Mouse (Mus musculus): Measurements from ENCODE around the gene March1. TPM values are rescaled to one million over a fixed set of nuclear protein-coding genes. Genes with fewer than 3 reads are reported as not detected.

Gene March1
- total RNA-seq, 1 experiment from 2014 or later: 285 TPM

DNA sequence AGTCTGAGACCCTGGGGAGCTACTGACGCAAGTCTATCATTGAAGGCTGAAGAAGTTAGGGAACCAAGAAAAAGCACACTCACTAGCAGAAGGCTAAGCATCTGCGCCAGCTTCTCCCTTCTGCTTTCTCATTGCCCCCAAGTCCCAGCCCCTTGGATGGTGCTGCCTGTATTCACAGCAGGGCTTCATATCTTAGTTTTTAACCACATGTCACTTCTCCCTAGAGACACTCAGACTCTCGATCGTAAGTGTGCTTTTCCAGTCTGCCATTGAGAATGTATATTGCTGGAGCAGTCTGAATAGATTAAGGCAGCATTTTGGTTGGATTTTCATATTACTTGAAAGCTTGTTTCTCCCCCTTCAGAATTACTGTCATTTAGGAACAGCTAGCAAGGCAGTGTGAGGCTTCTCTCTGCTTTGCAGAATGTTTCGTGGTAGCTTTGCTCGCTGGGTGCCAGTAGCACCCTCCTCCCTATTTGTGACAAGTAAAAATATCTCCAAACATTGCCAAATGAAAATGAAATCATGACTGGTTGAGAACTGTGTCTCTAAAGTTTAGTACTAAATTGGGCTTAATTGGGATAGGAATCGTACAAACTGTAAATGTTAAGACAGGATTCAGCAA is 586.2 kb downstream of the March1 start:
- no peak for ATAC-seq (ENCODE audit: extremely low read depth, insufficient number of reproducible peaks, low FRiP score, poor library complexity, severe bottlenecking)

GRCm38 (mm10) chr8:66209553-66209952 is 591.9 kb downstream of the March1 start:
- no peak for ATAC-seq (ENCODE audit: extremely low read depth, insufficient number of reproducible peaks, low FRiP score, poor library complexity, severe bottlenecking)

DNA sequence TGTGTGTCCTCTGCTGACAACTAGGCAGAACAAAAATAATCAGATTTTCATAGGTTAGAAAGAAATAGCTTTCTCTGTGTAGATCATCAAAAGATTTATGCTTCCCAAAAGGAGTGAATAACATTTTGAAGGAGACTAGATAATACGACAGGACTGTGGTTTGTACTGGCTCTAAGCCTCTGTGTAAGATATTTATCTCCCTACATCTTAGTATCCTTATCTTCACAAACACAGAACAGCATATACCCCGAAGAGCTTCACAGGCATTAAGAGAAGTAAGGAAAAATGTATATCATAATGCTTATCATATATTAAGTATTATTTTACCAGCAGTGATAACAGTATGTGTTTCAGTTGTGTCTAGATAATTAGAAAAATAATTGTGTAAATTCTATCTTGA is 592.6 kb downstream of the March1 start:
- ATAC-seq (ENCODE audit: extremely low read depth, insufficient number of reproducible peaks, low FRiP score, poor library complexity, severe bottlenecking): no peak

DNA sequence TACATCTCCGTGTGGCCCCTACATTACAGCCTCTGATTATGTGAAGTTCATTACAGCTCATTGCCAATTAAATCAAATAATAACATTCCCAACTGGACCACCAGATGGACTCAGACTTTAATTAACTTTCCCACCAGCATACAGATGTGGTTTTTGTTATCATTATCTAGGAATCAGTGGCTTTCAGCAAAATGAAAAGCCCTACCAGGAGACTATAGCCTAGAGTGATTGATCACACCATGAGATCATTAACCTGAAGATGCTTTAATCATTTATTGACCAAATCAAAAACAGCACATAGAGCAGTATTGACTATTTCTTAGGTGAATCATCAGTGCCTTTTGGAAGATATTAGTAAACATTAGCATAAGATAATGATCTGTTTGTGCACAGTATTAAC is 602.3 kb downstream of the March1 start:
- ATAC-seq (ENCODE audit: extremely low read depth, insufficient number of reproducible peaks, low FRiP score, poor library complexity, severe bottlenecking): no peak

DNA sequence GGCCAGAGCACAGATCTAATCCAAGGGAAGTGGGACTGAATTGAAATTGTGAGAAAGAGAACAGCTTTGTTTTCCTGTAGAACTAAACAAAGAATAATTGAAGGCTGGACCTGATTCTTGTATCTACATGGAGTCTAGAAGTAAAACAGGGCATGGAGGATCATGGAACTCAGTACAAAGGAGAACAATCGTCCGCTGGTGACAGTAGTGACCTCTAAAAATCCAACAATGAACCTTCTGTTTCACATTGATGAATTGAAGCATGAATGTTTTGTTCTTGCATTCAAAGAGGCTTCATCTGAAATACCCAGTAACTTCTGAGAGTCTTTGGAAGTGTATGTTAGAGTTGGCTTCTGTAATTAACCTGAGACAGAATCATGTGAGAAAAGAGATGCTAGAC is 612.2 kb downstream of the March1 start:
- no peak for ATAC-seq (ENCODE audit: extremely low read depth, insufficient number of reproducible peaks, low FRiP score, poor library complexity, severe bottlenecking)

DNA sequence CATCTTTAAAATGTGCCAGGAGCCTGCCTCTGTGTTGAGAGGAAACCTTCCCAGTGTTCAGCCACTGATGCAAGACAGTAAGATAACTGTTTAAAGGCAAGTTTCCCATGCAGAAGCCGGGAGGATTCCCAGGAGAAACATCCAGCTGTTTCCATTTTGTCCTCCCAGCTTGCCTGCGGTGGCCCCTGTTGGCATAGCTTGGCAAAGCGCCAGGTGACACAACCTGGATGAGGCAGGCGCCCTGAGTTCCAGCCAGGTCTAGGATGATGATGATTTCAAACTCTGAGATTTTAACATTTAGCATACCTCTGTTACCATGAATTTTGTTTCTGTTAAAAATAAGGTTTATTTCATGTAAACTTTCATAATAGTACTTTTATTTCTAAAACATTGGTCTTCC is 651.8 kb downstream of the March1 start:
- ATAC-seq (ENCODE audit: extremely low read depth, insufficient number of reproducible peaks, low FRiP score, poor library complexity, severe bottlenecking): no peak

DNA sequence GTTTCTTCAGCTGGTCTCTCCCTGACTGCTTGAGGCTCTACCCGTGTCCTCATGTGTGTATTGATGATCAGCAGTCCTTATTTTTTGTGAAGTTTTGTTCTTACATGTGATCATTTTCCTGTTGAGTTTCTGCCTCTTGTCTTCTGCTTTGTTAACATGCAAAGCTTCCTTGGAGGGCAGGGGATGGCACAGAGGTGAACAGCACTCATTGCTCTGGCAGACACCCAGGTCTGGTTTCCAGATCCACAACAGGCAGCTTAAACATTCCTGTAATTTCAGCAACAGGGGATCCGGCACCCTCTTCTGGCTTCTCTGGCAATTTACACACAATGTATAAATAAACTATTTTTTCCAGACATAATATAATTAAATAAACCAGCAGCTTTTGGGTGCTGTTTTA is 652.4 kb downstream of the March1 start:
- no peak for ATAC-seq (ENCODE audit: extremely low read depth, insufficient number of reproducible peaks, low FRiP score, poor library complexity, severe bottlenecking)

DNA sequence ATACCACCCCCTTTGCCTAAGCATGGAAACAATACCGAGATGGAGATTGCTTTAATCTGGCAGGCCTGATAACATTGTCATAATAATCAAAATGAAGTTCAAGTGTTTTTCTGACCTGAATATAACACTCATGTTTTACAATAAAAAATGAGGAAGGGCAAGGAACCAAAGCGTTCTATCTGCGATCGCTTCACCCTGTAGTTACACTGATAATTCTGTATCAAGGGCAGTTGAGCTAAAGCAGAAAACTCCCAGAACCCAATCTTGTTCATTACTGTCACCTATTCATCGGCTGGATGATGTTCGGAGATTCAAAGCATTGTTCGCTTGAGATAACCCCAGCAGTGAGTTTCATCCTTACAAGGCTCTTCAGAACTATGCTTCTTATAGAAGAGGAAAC is 700.1 kb downstream of the March1 start:
- ATAC-seq (ENCODE audit: extremely low read depth, insufficient number of reproducible peaks, low FRiP score, poor library complexity, severe bottlenecking): no peak

GRCm38 (mm10) chr8:66323045-66323807 is 705.5 kb downstream of the March1 start:
- ATAC-seq (ENCODE audit: extremely low read depth, insufficient number of reproducible peaks, low FRiP score, poor library complexity, severe bottlenecking): peak; percentile 99

- no peak for ATAC-seq (ENCODE audit: extremely low read depth, insufficient number of reproducible peaks, low FRiP score, poor library complexity, severe bottlenecking)
Observed at GRCm38 (mm10) chr8:66326396-66326795, 708.7 kb downstream of the March1 start.

DNA sequence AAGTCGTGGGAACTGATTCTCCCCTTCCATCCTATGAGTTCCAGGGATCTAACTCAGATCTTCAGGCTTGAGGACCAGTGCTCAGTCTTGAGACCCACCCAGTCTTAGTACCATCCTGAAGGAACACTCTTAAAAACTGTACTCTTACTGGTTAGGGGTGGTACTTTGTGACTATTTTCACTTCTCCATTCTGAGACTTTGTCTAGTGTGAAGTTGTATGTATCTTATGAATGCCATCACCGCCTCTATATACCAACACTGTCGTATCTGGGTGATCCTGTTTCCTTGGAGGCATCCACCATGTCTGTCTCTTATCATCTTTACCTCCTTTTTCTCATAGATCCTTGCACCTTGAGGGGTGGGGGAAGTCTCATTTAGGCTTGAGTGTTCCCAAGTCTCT is 714.5 kb downstream of the March1 start:
- ATAC-seq (ENCODE audit: extremely low read depth, insufficient number of reproducible peaks, low FRiP score, poor library complexity, severe bottlenecking): peak; percentile 91

- ATAC-seq (ENCODE audit: extremely low read depth, insufficient number of reproducible peaks, low FRiP score, poor library complexity, severe bottlenecking): peak; percentile 72
Observed at GRCm38 (mm10) chr8:66334265-66334664, 716.6 kb downstream of the March1 start.

DNA sequence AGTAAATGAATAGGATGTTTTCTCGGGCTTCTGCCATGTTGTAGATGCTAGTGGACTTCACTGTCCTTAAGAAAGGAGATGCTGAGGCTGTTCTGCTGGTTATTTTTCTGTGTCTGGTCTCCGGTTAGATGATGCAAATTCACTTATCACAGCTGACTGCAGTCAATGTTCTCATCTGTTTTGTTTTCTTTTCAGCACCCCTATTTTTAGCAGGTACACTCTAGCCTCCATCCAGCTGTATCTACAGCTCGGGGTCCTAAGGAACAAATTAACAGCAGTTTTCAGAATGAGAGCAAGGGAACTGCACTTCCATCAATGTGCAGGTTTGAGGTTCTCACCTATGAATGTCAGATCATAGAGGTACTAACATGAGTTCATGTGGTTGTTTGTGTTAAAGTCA is 721.9 kb downstream of the March1 start:
- peak; percentile 61; the same call in 1 of the 2 replicates for ATAC-seq (ENCODE audit: extremely low read depth, insufficient number of reproducible peaks, low FRiP score, poor library complexity, severe bottlenecking)

- peak; percentile 49; the same call in 1 of the 2 replicates for ATAC-seq (ENCODE audit: extremely low read depth, insufficient number of reproducible peaks, low FRiP score, poor library complexity, severe bottlenecking)
Observed at GRCm38 (mm10) chr8:66342928-66343327, 725.2 kb downstream of the March1 start.

- no peak for ATAC-seq (ENCODE audit: extremely low read depth, insufficient number of reproducible peaks, low FRiP score, poor library complexity, severe bottlenecking)
Observed at GRCm38 (mm10) chr8:66362882-66363801, 745.4 kb downstream of the March1 start.

DNA sequence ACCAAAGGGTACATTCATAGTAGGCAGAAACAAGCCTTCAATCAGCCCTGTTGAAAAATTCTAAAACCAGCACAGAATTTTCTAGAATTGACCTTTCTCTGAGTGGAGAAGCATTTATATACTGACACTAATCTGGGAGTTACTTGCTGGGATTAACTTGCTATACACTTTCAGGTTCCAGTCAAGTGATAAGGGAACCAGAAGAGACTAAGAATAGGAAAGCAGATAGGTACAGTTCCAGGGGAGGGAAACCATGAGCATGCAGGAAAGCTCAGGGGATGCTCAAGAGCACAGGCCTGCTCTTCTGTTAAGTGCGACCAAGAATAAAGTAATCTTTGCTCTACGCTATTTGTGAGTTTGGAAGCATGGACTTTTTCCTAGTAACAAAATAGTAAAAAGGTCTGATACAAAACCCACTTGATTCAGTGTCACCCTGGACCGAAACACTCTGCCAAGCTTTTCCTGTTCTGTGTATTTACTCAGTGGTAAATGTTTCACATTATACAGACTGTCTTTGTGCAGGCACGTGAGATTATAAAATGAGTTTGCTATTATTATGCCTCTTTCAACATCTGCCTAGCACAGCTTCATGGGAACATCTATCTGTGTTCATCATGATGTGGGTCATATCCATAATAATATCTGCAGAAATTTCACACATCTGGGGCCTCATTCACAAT is 766.1 kb downstream of the March1 start:
- ATAC-seq (ENCODE audit: extremely low read depth, insufficient number of reproducible peaks, low FRiP score, poor library complexity, severe bottlenecking): no peak

DNA sequence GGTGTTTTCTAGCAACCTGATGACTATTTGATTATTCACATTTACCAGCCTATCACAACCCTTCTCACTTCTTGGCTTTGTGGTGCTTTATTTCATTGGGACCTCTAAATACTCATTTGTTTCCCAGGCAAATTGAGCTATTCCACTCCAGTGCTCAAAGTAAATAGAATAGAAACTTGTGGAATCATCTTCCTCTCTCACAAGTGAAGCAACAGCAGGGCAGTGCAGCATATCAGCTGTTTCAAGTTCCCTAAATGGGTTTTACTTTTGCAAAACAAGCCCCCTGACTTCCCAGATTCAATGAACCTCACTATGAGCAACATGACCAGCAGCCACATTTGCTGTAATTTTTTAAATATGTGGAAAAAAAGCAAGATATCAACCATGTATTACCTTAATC is 768.3 kb downstream of the March1 start:
- ATAC-seq (ENCODE audit: extremely low read depth, insufficient number of reproducible peaks, low FRiP score, poor library complexity, severe bottlenecking): peak; percentile 75

- 0 out of 2 replicates have a peak, but pooled peaks have one; percentile 21 for ATAC-seq (ENCODE audit: extremely low read depth, insufficient number of reproducible peaks, low FRiP score, poor library complexity, severe bottlenecking)
Observed at GRCm38 (mm10) chr8:66388693-66389092, 771.0 kb downstream of the March1 start.

DNA sequence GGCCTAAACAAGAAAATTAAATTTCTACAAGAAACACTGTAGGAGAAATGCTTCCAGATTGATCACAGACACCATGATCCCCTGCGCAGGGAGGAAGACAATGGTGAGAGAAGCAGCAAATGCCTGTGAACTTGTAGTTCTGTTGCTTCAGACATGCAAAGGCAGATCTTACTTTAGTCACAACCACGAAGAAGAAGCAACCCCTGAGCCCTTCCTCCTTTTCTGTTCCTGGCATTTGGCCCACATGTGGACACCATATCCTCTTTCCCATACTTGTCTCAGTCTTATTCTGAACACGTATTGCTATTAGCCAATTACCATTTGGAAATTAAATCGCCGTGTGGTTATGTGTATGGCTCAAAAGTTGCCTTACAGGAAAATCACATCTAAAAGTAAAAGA is 773.9 kb downstream of the March1 start:
- ATAC-seq (ENCODE audit: extremely low read depth, insufficient number of reproducible peaks, low FRiP score, poor library complexity, severe bottlenecking): peak; percentile 39; the same call in 1 of the 2 replicates

Measured in neutrophil, adult 5-6 weeks (primary cell).